Mouse (Mus musculus) layer of hippocampus, adult 8-10 months (tissue): ENCODE data around the gene Gm20708. TPM values are rescaled to one million over a fixed set of nuclear protein-coding genes. Genes with fewer than 3 reads are reported as not detected.

Experiments
- DNase-seq, 2 experiments: peaks; one replicate each; pipeline ENCODE4 v3.0.0; 2022; ENCODE audit warnings: low spot score in 2 of 2
- total RNA-seq, 4 experiments: library from RNA; stranded (reverse); gene quantifications; 2 replicates each; pipeline ENCODE4 v1.2.4; 2022

The Gm20708 gene
- 1 to 10 TPM in 3 of 4 experiments, not detected in 1; 1.7 to 2.2 (median 1.9) TPM for total RNA-seq

DNA sequence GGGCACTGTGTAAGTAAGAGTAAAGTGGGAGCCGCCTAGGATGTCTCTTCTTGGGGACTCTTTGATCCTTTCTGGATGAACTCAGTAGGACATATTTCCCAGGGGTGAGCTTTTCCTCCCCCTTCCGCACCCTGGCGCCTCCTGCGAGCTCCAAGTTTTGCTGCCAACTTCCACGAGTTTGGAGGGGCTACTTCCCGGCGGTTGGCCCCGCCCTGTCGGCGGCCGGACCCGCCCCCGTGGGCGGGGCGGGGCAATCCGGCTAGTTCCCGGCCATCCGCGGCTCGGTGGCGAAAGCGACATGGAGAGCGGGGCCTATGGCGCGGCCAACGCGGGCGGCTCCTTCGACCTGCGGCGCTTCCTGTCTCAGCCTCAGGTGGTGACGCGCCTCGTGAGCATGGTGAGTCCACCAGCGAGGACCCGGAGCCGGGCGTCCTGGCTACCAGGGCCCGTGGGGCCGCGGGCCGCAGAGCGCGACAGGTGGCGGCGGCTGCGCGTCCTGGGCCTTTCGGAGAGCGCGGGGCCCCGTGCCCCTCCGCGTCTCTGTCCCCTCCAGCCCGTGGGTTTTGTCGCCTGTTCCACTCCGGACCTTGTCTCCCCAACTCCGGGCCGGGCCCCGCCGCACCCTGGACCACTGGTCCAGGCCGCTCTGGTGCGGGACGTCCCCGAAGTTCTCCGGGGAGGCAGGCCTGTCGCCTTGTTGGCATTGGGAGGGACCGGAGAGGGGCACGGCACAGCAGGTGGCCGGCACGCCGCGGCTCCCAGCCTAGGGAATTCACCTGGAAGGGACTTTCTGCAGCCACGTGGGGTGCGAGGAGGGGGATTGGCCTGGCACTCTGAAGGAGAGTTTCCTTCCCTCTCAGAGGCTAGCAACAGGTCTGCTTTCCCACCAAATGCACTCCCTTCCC, at the start of gene Gm20708, which contains the start of gene Syngr2:
Gm20708 (plus strand) TSS at position 262 of the 905 bp plus-strand sequence.
Syngr2 (plus strand) TSS at position 262 of the 905 bp plus-strand sequence.
- DNase-seq = no peak

DNA sequence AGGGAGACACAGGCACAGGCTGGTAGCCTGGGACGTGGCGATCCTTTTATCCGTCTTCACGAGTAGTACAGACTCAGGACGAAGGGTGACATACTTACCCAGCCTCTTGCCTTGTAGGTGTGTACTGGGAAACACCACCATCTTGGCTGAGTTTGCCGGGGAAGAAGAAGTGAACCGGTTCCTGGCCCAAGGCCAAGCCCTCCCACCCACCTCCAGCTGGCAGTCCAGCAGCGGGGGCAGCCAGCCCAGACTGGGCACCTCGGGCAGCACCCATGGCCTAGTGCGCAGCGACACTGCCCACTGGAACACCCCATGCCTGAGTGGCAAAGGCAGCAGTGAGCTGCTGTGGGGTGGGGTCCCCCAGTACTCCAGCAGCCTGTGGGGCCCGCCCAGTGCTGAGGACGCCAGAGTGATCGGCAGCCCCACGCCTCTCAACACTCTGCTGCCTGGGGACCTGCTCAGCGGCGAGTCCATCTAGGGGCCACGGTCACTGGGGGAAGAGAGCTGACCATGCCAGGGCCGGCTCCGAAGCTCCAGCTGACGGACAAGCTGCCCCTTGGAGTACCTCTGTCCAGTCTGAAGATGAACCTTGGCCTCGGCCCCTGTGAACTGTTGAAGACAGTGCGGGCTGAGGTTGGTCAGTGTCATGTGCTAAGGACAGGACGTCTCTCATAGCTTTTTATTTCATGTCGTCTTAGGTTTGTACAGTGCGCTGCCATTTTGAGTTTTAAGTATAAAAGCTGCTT, 48.9 kb upstream of the Gm20708 start:
- DNase-seq = no peak

DNA sequence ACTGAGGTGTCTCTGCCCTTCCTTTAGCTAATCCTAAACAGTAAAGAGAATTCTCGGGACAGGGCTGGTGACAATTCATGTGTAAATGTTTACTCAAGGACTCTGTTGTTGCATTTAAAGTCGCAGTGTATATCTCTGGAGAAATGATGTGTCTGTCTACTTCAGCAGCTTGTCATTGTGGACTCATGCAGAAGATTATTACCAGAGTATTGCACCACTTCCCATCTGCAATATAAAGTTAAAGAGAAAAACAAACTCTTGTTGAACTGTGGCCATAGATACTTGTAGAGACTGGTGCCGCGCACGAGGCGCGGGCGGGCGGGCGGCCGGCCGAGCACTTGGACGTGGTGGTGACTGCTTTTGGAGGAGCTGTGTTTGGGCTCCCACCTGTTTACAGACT, 47.7 kb upstream of the Gm20708 start:
- DNase-seq = no peak

DNA sequence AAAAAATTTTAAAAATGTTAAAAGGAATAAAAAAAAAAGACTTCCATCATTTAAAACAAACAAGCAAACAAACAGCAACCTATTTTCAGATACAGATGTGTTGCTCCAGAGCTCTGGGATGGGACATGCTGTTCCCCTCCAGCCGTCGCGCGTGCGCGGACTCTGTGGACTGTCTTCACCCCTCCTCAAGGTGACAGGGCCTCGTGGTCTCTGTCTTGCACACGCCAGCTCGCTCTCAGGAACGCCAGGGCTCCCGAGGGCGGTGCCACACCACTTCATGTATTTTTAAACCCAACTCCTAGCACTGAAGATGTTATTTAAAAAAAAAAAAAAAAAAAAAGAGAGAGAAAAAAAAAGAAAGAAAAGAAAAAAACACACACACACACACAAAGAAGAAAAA, 47.2 kb upstream of the Gm20708 start:
- no peak for DNase-seq

DNA sequence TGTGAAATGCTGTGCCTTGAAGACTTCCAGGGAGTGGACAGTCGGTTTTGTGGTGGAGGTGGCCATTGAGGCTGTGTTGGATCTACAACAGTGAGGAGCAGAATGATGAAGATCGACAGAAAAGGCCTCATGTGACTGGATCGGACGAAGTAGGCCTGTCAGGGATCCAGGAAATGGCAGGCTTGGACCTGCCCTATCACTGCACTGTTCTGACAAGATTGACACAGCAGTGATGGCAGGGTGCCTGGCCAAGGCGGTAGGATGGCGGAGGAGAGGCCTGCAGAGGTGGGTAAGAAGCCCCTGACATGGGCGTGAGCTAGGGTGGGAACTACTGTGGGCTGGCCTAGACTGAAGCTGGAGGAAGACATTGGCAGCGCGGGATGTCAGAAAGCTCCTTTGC, 45.1 kb upstream of the Gm20708 start:
- no peak for DNase-seq

DNA sequence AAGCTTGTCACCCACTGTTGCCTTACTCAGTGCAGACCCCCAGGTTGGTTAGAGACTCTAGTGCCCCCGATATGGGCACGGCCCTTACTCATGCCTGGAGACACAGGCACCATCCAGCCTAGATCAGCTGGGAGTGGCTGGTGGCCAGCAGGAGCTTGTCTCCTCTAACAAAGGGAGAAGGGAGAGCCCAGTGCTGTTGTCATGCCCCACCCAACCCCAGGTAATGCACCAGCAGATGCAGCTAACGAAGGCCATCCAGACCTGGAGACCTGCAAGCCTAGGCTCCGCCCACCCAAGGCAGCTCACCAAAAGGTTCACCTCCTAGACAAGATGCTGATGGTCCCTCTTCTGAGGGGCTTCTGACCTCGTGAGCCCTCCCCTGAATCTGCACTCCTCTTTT, 44.1 kb upstream of the Gm20708 start:
- no peak for DNase-seq

DNA sequence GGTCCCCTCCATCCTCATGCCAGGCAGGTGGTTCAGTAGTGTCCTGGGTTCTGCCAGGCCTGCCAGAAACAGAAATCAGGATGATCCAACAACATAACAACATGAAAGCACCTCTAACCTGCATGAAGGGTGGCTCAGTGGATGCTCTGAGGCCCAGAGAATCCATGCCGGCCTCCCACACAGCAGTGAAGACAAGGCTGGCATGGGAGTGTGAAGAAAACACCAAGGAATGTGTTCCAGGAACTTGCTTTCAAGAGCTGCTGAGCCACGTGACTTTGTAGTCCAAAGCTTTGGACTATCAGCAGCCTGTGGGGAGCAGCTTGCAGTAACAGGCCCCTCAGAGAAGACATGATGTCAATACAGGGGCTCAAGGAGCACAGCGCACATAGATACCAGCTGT, 43.2 kb upstream of the Gm20708 start:
- no peak for DNase-seq

DNA sequence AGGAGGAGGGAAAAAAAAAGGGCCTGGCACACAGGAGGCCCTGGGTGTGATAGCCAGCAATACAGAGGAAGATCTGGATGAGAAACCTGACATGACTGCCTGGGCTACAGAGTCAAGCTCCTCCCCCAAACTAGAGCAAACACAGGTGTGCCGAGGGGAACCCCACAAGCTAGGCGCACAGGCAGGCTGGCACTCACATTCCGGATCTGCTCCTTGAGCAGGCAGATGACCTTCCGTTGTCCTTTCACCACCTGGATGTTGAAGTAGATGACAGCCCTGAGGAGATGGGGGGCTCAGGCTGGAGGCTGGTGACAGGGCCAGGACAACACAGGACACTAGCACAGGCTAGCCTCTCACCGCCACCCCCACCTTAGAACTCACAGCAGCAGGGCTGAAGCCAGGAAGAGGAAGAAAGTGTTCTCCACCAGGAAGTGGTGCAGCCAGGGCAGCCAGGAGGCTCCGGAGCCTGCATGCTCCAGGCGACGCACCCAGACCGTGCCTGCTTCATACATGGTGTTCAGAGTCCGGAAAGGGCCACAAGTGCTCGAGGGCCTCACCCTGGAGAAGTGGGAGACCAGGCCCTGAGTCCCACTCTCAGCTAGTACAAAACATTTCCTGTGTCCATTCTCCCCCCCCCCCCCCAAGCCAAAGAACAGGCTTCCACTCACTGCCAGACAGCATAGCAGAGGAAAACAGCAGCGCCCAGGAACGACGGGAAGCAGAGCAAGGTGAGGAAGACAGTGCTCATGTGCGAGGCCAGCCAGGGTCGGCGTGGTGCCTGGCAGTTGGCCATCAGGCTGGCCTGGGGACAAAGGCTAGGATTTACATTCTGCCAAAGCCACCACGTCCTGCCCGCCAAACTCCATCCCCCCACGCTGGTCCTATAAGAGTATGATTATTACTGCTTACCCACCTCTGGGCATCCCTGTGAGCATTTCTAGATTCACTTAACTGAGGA, 40.5 kb upstream of the Gm20708 start:
- DNase-seq = no peak

DNA sequence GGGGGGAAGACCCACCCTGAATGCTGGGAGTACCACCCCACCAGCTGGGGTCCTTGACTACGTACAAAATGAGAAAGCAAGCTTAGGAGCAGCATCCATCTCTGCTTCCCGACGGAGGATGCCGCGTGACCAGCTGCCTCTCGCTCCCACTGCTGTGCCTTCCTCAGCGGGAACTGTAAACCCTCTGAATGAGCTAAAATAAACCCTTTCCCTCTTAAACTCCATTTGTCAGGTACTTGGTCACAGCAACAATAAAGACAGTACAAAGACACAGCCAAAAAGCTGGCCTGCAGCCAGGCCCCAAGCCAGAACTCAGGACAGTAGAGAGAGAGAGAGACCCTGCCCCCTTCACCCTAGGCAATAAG, 39.8 kb upstream of the Gm20708 start:
- no peak for DNase-seq

DNA sequence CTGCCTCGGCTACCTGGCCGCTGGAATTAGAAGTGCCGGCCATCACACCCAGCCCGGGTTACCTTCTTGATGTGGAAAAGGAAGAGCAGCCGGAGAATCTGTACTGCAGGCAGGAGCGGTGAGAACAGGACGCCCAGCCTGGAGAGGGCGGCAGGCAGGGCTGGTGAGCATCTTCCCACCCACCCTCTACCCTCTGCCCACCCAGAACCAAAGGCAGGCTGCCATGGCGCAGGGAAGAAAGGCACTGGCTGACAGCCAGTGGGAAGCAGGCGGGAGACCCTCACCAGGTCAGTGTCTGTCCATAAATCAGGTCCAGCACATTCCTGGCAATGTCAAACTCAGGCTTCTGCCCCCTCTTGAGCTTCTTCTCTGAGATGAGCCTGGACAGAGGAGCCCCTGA, 39.1 kb upstream of the Gm20708 start:
- no peak for DNase-seq

DNA sequence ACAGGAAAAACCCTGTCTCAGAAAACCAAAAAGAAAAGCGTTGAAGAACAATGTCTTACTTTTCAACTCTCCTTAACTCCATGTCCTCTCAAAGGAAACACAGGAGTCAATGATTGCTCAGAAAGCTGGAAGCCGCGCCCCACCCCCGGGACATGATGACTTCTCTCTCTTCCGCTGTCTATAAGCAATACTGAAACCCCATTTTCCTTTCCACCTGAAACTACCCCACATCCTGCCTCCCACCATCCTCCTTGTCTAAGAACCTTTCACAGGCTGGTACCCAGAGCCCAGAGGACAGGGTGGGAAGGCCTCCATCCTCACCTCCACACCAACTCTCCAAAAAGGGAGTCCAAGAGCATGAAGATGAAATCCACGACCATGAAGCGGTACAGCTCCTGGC, 37.1 kb upstream of the Gm20708 start:
- no peak for DNase-seq

DNA sequence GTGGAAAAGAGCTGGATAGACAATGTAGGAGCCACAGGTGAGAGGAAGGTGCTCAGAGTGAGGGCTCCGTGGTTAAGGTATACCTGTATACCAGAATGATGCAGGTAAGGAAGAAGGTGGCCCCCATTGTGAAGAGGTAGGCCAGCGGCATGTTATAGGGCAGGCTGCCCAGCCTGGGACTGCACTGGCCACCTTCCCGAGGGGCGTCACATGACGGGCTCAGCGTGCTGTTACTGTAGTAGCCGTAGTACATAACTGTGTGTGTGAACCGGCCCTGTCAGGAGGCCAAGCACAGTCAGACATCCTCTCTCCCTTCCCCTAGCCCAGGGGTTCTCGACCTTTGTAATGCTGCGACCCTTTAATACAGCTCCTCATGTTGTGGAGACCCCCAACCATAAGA, 34.5 kb upstream of the Gm20708 start:
- no peak for DNase-seq

DNA sequence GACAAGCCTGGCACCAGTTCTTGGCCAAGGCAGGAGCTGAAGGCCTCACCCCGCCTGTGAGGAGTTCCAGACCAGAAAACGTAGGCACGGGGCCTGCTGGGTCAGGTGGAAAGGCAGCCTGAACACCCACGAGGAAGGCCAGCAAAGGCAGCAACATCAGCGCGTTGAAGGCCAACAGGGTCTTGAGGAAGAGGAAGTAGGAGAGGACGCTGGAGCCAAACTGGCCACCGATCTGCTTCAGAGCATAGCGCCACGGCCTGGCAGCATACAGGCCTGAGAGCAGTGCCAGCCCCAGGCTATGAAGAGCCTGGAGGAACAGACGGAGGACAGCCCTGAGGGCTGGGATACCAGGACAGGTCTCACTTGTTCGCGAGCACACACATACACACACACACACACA, 33.9 kb upstream of the Gm20708 start:
- DNase-seq = no peak

DNA sequence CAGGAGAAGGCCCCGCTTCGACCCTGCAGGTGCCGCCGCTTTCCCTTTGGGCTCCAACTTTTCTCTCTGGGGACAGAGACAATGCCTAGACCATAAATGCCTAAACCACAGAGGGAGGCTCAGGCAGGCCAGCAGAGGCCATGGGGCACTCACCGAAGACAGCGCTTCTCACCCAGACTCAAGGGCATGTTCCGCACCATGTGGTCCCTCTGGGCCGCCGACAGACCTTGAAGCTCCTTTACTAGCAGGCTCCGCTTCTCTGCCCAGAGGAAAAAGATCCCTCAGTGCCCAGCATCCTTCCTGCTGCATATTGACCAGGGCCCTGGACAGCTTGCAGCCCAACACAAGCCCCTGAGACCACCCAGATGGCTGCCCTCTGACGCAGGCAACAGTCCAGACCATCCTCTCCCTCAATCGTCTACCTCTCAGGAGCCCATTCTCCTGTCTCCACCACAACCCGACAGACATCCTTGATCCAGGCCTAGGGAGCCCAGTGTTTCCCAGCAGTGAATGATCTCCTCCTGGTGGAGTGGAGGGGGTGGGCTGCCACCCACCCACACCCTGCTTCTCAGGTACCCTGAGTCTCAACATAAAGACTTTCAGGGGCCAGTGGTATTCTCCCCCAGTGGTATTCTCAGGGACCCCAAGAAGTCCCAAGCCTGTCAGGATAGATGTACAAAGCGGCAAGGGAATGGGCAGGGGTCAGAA, 33.2 kb upstream of the Gm20708 start:
- no peak for DNase-seq

DNA sequence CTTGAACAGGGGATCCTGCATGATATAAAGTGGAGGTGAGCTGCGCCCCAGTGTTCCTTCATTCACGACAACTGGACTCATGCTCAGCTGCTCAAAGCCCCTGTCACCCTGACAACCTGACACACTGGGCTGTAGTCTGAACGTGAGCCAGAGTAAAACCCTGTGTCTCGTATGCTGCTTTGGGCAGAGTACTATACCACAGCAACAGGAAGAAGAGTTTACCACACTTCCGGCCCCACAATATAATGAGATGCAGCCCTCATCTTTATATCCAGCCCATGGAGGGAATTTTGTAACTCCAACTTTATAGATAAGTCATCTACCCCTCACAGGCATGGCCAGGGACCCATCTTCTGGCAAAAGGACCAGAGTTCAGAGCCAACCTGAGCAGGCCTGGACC, 32.4 kb upstream of the Gm20708 start:
- DNase-seq = no peak

DNA sequence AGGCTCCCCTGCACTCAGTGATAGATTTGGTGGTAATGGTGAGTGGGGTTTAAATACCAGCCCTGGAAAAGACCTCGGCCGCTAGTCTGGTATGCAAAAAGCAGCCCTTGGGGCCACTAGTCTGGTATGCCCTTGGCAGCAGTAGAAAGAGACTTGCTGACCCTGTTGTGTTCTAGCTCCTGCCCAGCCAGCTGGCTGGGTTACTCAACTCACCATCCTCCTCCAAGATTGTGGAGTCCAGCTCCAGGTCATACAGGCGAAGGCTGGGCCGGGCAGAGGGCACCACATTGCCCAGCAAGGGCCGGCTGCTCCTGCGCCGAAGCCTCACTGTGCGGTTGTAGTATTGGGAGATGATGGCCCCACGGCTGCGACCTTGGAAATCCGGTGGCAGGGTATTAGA, 31.4 kb upstream of the Gm20708 start:
- DNase-seq = no peak

DNA sequence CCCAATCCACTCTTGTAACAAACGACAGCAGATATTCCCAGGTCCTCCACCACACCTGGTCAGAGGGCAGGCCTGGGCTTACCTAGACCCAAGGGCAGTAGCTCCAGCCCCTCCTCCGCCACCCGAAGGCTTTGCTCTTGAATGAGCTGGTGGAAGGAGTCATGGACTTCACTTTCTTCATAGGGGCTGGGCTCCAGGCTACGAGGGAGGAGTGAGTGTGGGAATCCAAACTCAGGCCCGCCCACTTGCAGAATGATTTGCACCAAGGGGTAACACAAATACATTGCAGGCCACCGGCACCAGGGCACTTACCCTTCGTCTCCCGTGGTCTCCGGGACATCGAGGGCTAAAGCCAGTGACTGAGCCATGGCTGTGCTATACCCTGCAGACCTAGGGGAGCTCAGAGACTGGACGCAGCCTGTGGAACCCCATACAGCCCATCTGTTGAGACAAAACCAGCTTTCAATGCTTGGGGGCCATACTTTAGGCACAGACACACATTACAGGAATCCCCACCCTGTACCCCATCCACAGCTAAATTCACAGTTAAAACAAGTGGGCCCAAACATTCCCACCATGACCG, 30.5 kb upstream of the Gm20708 start:
- DNase-seq = no peak

DNA sequence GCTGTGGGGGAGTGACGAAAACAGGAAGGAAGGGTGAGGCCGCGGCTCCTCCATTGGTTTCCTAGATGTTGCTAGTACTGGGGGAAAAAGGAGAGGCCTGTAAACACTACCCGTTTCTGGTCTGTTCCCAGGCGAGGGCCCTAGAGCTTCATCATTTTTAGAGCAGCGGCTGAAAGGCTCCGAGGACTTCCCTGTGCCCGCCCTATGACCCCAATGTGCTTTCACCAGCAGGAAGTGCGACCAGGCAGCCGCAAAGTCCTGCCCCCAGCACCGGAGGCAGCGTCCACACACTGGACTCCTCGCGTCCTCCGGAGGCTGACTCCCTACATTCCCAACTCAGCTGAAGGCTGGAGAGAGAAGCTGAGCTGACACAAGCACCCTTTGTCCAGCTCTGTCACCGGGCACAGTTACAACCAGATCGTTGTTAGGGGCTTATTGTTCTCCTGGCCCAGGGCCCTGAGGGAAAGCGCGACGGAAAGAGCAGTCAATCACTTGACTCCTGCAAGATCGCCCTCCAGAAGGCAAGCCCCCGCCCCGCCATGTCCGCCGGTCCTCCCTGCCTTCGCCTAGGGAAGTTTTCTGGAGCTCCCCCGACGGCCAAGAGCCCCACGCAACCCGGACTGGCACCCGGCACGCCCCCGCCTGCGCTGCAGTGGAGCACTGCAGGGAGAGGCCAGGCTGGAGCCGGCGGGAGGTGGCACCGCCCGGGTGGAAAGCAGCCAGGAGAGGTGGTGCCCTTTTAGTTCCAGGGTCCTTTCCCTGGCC, 29.9 kb upstream of the Gm20708 start:
- DNase-seq = peak; percentile 51 to 70

DNA sequence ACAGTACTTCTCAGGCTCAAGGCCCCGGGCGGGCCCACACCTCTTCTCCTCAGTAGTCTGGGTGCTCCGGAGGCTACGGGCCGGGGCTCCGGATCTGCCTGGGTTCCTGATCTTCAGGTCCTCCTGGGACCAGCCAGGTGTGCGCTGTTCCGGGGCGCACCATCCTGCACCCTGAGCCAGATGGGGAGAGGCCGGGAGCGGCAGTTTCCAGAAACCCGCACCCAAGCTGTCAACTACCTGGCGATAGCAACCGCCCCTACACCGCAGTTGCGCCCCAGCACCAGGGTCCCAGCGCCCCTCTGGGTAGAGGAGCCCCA, 29.3 kb upstream of the Gm20708 start:
- no peak for DNase-seq

DNA sequence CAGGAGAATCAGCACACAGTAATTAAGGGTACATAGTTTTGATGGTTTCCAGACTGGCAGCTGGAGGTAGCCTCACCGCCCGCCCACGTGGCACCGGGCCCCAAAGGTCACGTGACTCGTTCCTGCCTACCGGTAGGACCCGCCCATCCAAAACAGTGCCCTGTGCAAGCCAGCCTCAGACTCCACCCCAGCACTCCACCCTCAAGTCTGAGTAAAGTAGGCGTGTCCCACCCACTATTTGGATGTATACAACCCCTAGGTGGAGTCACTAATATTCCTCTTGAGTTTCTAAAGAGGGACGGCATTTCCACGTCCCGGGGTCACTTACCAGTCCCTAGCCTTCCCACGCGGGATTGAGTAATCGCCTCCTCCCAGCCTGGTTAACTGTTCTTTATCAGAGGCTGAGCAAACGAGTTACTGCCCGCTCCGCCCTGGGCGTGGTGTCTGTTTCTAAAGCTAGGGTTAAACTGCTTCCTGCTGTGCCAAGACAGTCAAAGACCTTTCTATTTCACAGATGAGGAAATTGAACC, 28.8 kb upstream of the Gm20708 start:
- DNase-seq = peak; percentile 36 to 46
